Mouse (Mus musculus): ENCODE results near the gene Efr3b.

DNA sequence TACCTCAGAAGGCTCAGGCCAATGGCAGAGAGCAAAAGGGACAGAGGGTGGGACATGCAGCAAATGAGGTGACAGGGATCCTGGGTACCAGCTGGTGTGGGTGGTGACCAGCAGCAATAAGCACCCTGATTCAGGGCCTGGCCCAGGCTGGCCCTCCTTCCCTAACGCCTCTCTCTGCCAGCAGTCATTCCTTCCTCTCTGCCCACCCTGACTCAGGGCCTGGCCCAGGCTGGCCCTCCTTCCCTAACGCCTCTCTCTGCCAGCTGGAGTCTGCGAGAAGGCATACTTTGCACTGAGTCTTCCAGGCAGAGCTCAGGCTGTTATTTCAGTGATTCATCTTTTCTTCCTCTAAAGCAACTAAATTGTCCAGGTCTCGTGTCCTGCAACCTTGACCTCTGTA is 31.5 kb downstream of the Efr3b start:
- TF ChIP-seq TAL1 (conservative IDR thresholded peaks at IDR 0.05; ENCODE audit: low read depth, low read length) (no peak), CTCF (IDR thresholded peaks at IDR 0.05; ENCODE audit: low read depth, low read length) (no peak), GATA1 (IDR thresholded peaks at IDR 0.05; ENCODE audit: borderline replicate concordance, low read length) (no peak)
